Mouse (Mus musculus) liver, adult 2 months (tissue): ENCODE measurements around the gene Gpr68.

ENCODE experiments used
- CTCF ChIP-seq: fragments of 200-500 bp; IDR thresholded peaks from 2 replicates; pipeline ENCODE4 v1.5.1; 2011; ENCODE audit warnings: low read depth, low read length, control low read depth
- POLR2A ChIP-seq: fragments of 200-500 bp; IDR thresholded peaks from 2 replicates; pipeline ENCODE4 v1.6.1; 2011; ENCODE audit warnings: low read length, control low read depth; ENCODE audit not compliant: insufficient read depth; ENCODE audit errors: extremely low read depth

DNA sequence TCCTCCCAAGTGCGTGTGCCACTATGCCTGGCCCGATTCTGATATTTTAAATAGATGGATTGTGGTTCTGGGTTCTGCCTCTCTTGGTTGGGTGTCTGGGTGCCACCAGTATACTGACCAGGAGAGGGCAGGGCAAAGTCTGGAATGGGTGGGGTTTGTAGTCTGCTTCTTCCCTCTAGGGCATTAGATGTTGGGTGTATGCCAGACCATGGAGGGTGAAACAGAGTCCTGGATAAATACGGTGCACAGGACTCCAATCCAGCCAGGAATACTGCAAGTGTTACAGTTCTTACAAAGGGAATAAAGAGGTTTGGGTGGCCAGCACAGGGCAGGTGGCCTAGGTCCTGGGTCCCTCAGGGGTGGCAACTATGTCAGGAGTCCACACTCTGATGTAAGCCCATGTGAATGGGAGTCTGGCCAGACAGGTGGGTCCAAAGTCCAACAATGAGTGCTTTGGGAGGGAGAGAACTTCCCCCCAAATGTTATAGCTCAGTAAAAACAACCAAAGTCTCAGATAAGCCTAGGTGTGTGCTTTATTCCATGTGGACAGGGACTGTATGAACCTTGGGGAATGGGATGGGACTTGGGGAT is 45.0 kb downstream of the Gpr68 start:
- TF ChIP-seq CTCF (no peak), POLR2A (no peak)
